Mouse (Mus musculus) liver, adult 2 months (tissue): ENCODE measurements around the gene Klhdc8b.

Experiments
- CTCF ChIP-seq: fragments of 200-500 bp; IDR thresholded peaks from 2 replicates; pipeline ENCODE4 v1.5.1; 2011; ENCODE audit warnings: low read depth, low read length, control low read depth
- POLR2A ChIP-seq: fragments of 200-500 bp; IDR thresholded peaks from 2 replicates; pipeline ENCODE4 v1.6.1; 2011; ENCODE audit warnings: low read length, control low read depth; ENCODE audit not compliant: insufficient read depth; ENCODE audit errors: extremely low read depth

DNA sequence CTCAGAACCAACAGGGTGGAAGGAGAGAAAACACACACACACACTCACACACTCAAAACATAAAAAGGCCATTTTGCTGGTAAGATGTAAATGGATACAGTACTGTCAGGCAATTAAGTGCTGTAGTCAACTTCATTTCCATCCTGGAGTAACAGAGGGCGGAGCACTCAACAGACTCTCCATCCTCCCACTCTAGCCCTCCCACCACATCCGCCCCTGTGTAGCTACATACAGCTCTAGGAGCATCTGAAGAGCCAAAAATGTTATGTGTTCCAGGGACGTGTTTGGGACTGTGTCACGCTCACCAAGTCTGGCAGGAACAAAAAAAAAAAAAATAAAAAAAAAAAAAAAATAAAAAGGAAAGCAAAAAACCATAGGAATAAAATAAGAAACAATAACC is 58.3 kb downstream of the Klhdc8b start:
- TF ChIP-seq POLR2A (no peak), CTCF (no peak)
